Mouse (Mus musculus): ENCODE data around the gene Zfp507. TPM values are rescaled to one million over a fixed set of nuclear protein-coding genes. Genes with fewer than 3 reads are reported as not detected.

The Zfp507 gene
- polyA plus RNA-seq, 1 experiment from 2014 or later, result 15.8 TPM

DNA sequence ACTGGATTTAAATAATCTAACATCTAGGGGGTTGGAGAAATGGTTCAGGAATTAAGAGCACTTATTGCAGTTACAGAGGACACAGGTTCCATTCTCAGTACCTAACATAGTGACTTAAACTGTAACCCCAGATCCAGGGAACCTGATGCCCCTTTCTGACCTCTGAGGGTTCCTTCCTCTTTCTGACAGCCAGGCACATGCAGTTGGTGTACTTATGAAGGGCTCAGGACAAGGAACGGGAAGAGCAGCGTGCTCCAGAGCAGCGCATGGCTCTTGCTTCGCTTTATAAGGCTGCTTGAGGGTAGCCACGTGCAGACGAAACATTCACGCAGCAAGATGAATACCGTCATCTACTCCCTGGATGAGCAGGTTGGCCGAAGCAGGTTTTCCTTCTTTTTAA, 51.9 kb downstream of the Zfp507 start:
- Histone ChIP-seq H3K27ac (ENCODE audit: low read depth, low read length) (no peak overlapping the region), H3K36me3 (ENCODE audit: control insufficient read depth, insufficient read depth, low read length) (peaks cover 10% of the 10 kb centered on the region), H3K4me3 (ENCODE audit: low read depth, low read length) (no peak overlapping the region), H3K9ac (ENCODE audit: low read length) (no peak overlapping the region), H3K9me3 (ENCODE audit: control insufficient read depth, low read length) (no peaks in the 10 kb centered on the region), H3K4me2 (ENCODE audit: low read depth) (no peak overlapping the region), H3K4me1 (ENCODE audit: control insufficient read depth, insufficient read depth, low read length) (no peaks in the 10 kb centered on the region), H3K27me3 (ENCODE audit: control insufficient read depth, insufficient read depth, low read length) (no peaks in the 10 kb centered on the region)
- no peak for ATAC-seq (ENCODE audit: insufficient read depth, low FRiP score, low TSS enrichment)
- 94% methylated on average over 9 of the region's 9 CpGs for WGBS
- no peak for DNase-seq (ENCODE audit: low spot score)

DNA sequence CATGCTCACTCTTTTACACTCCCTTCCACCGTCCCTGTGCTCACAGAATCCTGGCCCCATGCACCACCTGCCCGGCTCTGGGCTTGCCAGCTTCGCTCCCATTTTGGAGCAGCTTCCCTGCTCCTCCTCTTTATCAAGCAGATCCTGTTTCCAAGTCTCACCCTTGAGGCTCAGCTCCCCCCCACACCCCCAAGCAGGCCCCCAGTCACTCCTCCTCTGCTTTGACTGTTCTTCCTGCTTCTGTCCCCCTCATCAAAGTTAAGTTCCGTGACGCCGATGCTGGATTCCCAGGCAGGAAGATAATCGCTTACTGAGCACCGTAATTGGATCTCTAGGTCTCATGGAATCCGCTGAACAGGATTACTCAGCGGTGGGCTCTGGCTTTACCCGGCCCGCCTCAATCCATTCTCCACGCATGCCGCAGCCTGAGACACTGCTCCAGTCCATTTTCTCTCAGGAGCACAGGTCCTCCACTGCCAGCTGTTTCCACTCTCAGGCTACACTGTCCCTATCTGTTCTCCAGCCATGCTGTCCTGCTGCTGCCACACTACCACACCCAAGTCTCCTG, 55.3 kb downstream of the Zfp507 start:
- Histone ChIP-seq H3K27me3 (ENCODE audit: control insufficient read depth, insufficient read depth, low read length) (no peaks in the 10 kb centered on the region), H3K27ac (ENCODE audit: low read depth, low read length) (no peak overlapping the region), H3K4me2 (ENCODE audit: low read depth) (no peak overlapping the region), H3K36me3 (ENCODE audit: control insufficient read depth, insufficient read depth, low read length) (peaks cover 10% of the 10 kb centered on the region), H3K4me1 (ENCODE audit: control insufficient read depth, insufficient read depth, low read length) (no peaks in the 10 kb centered on the region), H3K9me3 (ENCODE audit: control insufficient read depth, low read length) (no peaks in the 10 kb centered on the region), H3K4me3 (ENCODE audit: low read depth, low read length) (no peak overlapping the region), H3K9ac (ENCODE audit: low read length) (no peak overlapping the region)
- DNase-seq (ENCODE audit: low spot score), result no peak
- no peak for ATAC-seq (ENCODE audit: insufficient read depth, low FRiP score, low TSS enrichment)
- WGBS, result 82% methylated on average over 14 of the region's 14 CpGs

DNA sequence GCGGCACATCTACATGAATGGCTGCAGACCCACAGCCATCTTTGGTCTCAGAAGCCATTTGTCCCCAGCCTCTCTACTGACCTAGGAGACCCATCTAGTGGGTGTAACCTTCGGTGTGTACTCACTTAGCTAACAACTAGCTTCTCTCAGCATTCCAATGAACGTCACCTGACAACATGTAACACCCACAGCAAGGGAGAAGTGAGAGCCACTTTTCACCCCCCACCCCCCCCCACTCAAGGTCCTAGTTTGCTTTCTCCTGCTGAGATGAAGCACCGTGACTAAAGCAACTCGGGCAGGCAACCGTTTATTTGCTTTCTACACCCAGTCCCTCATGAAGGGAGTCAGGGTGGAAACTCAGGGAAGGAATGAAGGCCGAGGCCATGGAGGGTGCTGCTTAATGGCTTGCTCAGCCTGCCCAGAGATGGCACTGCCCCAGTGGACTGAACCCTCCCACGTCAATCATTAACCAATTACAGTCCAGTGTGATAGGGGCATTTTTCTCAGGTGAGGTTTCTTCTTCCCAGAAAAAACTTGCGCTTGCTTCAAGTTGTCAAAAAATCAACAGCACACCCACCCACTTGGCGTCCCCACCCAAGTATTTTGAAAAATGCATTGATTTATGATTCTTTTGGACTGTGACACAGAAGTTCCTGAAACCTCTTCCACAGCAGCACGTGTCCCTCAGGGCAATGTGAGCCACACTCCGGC, 56.0 kb downstream of the Zfp507 start:
- H3K36me3 ChIP-seq (ENCODE audit: control insufficient read depth, insufficient read depth, low read length), result peaks cover 10% of the 10 kb centered on the region
- ATAC-seq (ENCODE audit: insufficient read depth, low FRiP score, low TSS enrichment) (no peak), DNase-seq (ENCODE audit: low spot score) (no peak)

DNA sequence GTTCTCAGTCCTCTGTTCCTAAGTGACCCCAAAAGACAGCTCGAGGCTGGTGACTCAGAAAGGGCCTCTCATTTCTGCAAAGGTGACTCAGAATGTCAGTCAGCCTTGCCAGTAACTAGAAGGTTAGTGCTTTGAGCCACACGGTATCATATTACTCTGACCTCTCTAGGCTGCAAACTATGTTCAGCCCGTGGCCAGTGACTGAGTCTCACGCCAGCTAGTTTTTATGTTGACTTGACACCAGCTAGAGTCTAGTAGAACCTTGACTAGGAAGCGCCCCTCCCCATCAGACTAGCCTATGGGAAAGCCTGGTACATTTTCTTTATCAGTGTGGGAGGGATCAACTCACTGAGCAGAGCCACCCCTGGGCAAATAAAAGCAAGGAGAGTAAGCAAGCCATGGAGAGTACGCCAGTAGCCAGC, 57.5 kb downstream of the Zfp507 start:
- Histone ChIP-seq H3K4me3 (ENCODE audit: low read depth, low read length) (no peak overlapping the region), H3K27ac (ENCODE audit: low read depth, low read length) (no peak overlapping the region), H3K9me3 (ENCODE audit: control insufficient read depth, low read length) (no peaks in the 10 kb centered on the region), H3K27me3 (ENCODE audit: control insufficient read depth, insufficient read depth, low read length) (no peaks in the 10 kb centered on the region), H3K36me3 (ENCODE audit: control insufficient read depth, insufficient read depth, low read length) (peaks cover 10% of the 10 kb centered on the region), H3K9ac (ENCODE audit: low read length) (no peak overlapping the region), H3K4me1 (ENCODE audit: control insufficient read depth, insufficient read depth, low read length) (no peaks in the 10 kb centered on the region), H3K4me2 (ENCODE audit: low read depth) (no peak overlapping the region)
- DNase-seq (ENCODE audit: low spot score) (no peak), ATAC-seq (ENCODE audit: insufficient read depth, low FRiP score, low TSS enrichment) (no peak)
- WGBS, result 86% methylated on average over 6 of the region's 6 CpGs

More for the DNA sequence above, 56.0 kb downstream of the Zfp507 start:
- no peak overlapping the region for H3K9ac ChIP-seq (ENCODE audit: low read length)
- no peaks in the 10 kb centered on the region for H3K27me3 ChIP-seq (ENCODE audit: control insufficient read depth, insufficient read depth, low read length)
- no peak overlapping the region for H3K27ac ChIP-seq (ENCODE audit: low read depth, low read length)
- 89% methylated on average over 12 of the region's 12 CpGs for WGBS
- no peaks in the 10 kb centered on the region for H3K9me3 ChIP-seq (ENCODE audit: control insufficient read depth, low read length)
- no peak overlapping the region for H3K4me2 ChIP-seq (ENCODE audit: low read depth)
- H3K4me1 ChIP-seq (ENCODE audit: control insufficient read depth, insufficient read depth, low read length), result no peaks in the 10 kb centered on the region
- H3K4me3 ChIP-seq (ENCODE audit: low read depth, low read length), result no peak overlapping the region

DNA sequence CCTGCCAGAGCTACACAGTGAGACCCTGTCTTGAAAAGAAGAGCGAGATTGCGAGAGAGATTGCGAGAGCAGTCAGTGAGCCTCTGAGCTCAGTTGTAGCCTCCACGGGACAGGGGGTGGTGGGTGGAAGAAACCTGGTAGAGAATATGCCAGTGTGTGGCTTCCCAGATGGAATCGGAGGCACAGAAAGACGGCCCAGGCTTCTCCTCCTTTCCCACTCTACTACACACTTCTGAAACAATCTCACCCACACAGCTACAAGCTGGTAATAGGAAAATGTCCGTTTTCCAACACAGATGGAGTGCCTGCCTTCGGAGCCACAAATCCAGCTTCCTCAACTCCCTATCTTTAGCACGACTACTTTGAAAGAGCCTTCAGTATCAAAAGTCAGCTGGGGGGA, 58.0 kb downstream of the Zfp507 start:
- no peak for ATAC-seq (ENCODE audit: insufficient read depth, low FRiP score, low TSS enrichment)
- 93% methylated on average over 9 of the region's 9 CpGs for WGBS
- H3K27ac ChIP-seq (ENCODE audit: low read depth, low read length), result no peak overlapping the region
- H3K36me3 ChIP-seq (ENCODE audit: control insufficient read depth, insufficient read depth, low read length), result peaks cover 10% of the 10 kb centered on the region
- no peak overlapping the region for H3K4me3 ChIP-seq (ENCODE audit: low read depth, low read length)
- no peak overlapping the region for H3K4me2 ChIP-seq (ENCODE audit: low read depth)
- H3K9ac ChIP-seq (ENCODE audit: low read length), result no peak overlapping the region
- H3K4me1 ChIP-seq (ENCODE audit: control insufficient read depth, insufficient read depth, low read length), result no peaks in the 10 kb centered on the region
- DNase-seq (ENCODE audit: low spot score), result no peak
- no peaks in the 10 kb centered on the region for H3K9me3 ChIP-seq (ENCODE audit: control insufficient read depth, low read length)
- no peaks in the 10 kb centered on the region for H3K27me3 ChIP-seq (ENCODE audit: control insufficient read depth, insufficient read depth, low read length)

DNA sequence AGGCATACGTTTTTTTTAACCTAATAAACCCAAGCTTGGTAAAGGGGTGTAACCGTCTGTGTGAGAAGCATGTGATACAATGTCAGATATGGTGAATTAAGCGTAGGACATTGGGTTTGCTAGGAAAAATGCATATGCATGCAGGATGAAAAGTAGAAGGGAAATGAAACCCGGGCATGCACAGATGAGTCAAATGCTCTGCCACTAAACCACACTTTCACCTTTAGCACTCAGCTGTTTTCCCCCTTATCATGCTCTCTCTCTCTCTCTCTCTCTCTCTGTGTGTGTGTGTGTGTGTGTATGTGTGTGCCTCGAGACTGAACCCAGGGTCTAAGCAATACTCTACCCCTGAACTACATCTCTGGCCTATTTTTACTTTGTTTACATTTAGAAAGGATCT, 60.5 kb downstream of the Zfp507 start:
- no peak overlapping the region for H3K27ac ChIP-seq (ENCODE audit: low read depth, low read length)
- peaks cover 4% of the 10 kb centered on the region; the same call in 1 of the 2 replicates for H3K36me3 ChIP-seq (ENCODE audit: control insufficient read depth, insufficient read depth, low read length)

DNA sequence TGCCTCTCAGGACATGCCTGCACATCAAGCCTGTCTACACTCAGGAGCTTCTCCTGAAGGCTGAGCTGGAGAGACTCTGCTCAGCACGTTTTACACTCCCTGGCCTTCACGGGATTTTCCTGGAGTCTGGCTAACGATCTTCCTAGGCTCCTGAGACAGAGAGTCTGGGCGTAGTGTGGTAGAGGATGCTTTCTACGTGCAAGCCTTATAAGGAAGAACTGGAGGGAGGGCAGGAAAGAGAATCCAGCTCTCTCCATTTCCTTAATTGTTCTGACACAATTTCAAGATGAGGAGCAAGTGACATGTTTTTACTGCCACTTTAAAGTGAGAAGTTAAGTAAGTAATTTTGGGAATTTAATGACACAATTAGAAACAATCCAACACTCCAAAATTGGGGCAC, 60.9 kb downstream of the Zfp507 start:
- Histone ChIP-seq H3K4me2 (ENCODE audit: low read depth) (no peak overlapping the region), H3K4me1 (ENCODE audit: control insufficient read depth, insufficient read depth, low read length) (no peaks in the 10 kb centered on the region), H3K27me3 (ENCODE audit: control insufficient read depth, insufficient read depth, low read length) (no peaks in the 10 kb centered on the region), H3K9me3 (ENCODE audit: control insufficient read depth, low read length) (no peaks in the 10 kb centered on the region), H3K9ac (ENCODE audit: low read length) (no peak overlapping the region), H3K27ac (ENCODE audit: low read depth, low read length) (no peak overlapping the region), H3K36me3 (ENCODE audit: control insufficient read depth, insufficient read depth, low read length) (peaks cover 3% of the 10 kb centered on the region; the same call in 1 of the 2 replicates), H3K4me3 (ENCODE audit: low read depth, low read length) (no peak overlapping the region)
- no peak for ATAC-seq (ENCODE audit: insufficient read depth, low FRiP score, low TSS enrichment)
- 82% methylated on average over 5 of the region's 5 CpGs for WGBS
- no peak for DNase-seq (ENCODE audit: low spot score)

More for the DNA sequence above, 60.5 kb downstream of the Zfp507 start:
- DNase-seq (ENCODE audit: low spot score) (no peak), ATAC-seq (ENCODE audit: insufficient read depth, low FRiP score, low TSS enrichment) (no peak)
- H3K9ac ChIP-seq (ENCODE audit: low read length), result no peak overlapping the region
- H3K4me1 ChIP-seq (ENCODE audit: control insufficient read depth, insufficient read depth, low read length), result no peaks in the 10 kb centered on the region
- no peak overlapping the region for H3K4me2 ChIP-seq (ENCODE audit: low read depth)
- H3K27me3 ChIP-seq (ENCODE audit: control insufficient read depth, insufficient read depth, low read length), result no peaks in the 10 kb centered on the region
- WGBS, result 91% methylated on average over 5 of the region's 5 CpGs
- H3K4me3 ChIP-seq (ENCODE audit: low read depth, low read length), result no peak overlapping the region
- H3K9me3 ChIP-seq (ENCODE audit: control insufficient read depth, low read length), result no peaks in the 10 kb centered on the region

DNA sequence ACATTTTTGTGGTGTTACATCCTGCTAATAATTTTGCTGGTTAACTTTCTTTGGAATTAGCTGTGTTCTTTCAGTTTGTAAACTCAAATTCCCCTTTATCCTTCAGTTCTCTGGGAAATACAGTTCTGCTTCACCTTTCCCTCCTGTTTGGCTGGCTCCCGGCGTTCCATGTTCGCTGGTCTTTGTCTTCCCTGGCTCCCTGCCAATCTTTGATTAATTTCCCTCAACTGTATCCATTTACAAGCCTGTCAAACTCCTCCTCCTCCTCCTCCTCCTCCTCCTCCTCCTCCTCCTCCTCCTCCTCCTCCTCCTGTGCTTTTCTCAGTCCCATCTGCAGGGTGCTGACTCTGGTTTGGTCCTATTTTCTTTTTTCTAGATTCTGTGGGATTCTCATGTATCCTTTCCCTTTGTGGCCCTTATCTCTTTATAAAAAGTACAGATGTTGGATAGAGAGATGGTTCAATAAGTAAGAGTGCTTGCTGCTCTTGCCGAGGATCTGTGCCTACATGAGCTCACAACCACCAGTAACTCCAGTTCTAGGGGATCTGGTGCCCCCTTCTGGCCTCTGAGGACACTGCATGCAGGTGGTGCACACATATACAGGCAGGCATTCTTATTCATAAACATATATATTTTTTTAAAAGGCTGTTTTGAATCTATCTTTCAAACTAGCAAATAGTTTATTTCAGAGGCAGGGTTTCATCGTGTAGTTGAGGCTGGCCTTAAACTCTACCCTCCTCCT, 62.1 kb downstream of the Zfp507 start:
- H3K36me3 ChIP-seq (ENCODE audit: control insufficient read depth, insufficient read depth, low read length), result no peaks in the 10 kb centered on the region; the same call in 1 of the 2 replicates
- H3K4me3 ChIP-seq (ENCODE audit: low read depth, low read length), result no peak overlapping the region
- H3K4me1 ChIP-seq (ENCODE audit: control insufficient read depth, insufficient read depth, low read length), result no peaks in the 10 kb centered on the region
- no peaks in the 10 kb centered on the region for H3K9me3 ChIP-seq (ENCODE audit: control insufficient read depth, low read length)
- WGBS, result 79% methylated on average over 5 of the region's 5 CpGs
- ATAC-seq (ENCODE audit: insufficient read depth, low FRiP score, low TSS enrichment) (no peak), DNase-seq (ENCODE audit: low spot score) (peak; percentile 49)
- H3K27me3 ChIP-seq (ENCODE audit: control insufficient read depth, insufficient read depth, low read length), result no peaks in the 10 kb centered on the region
- no peak overlapping the region for H3K9ac ChIP-seq (ENCODE audit: low read length)
- H3K27ac ChIP-seq (ENCODE audit: low read depth, low read length), result no peak overlapping the region
- H3K4me2 ChIP-seq (ENCODE audit: low read depth), result no peak overlapping the region

Measured in neural tube, embryonic 11.5 days (tissue).